Mouse (Mus musculus) CH12.LX (cell line): ENCODE data around the gene Far1. TPM values are rescaled to one million over a fixed set of nuclear protein-coding genes. Genes with fewer than 3 reads are reported as not detected.

ENCODE experiments used
- DNase-seq: peaks from one replicate; pipeline ENCODE4 v3.0.0-alpha.2; 2013; ENCODE audit errors: extremely low read depth
- H3K27ac ChIP-seq: 2 replicates; pipeline ENCODE4 v1.5.1; 2012; ENCODE audit warnings: low read depth, mild to moderate bottlenecking, control low read depth, moderate library complexity; ENCODE audit not compliant: insufficient read depth
- H3K27me3 ChIP-seq: replicated peaks from 2 replicates; pipeline ENCODE3; 2012; ENCODE audit warnings: inconsistent platforms
- H3K36me3 ChIP-seq, 2 experiments: replicated peaks in 1 of 2; 2 replicates each; pipeline versions ENCODE3 to v1.6.1; 2012; ENCODE audit warnings: inconsistent platforms in 1 of 2, low read length in 1 of 2, mild to moderate bottlenecking in 1 of 2, mixed read lengths in 1 of 2, moderate library complexity in 1 of 2; ENCODE audit not compliant: control insufficient read depth in 1 of 2, insufficient read depth in 1 of 2
- H3K4me1 ChIP-seq, 2 experiments: 2 replicates each; pipeline ENCODE4 v1.6.1; 2012; ENCODE audit warnings: inconsistent platforms in 1 of 2, moderate library complexity in 1 of 2; ENCODE audit not compliant: insufficient read depth in 2 of 2, control insufficient read depth in 1 of 2
- H3K4me2 ChIP-seq: 2 replicates; pipeline ENCODE4 v1.6.1; 2012; ENCODE audit warnings: low read depth, mild to moderate bottlenecking, control low read depth; ENCODE audit not compliant: poor library complexity, insufficient read depth, severe bottlenecking
- H3K4me3 ChIP-seq, 3 experiments: fragments of 150-350 bp in 1 of 3; sonication (generic) in 1 of 3; replicated peaks in 1 of 3; 2 replicates each; pipeline versions ENCODE3 to v1.5.1; 2011 to 2012; ENCODE audit warnings: low read depth in 2 of 3, low read length in 2 of 3, mild to moderate bottlenecking in 2 of 3, moderate library complexity in 2 of 3, control low read depth in 1 of 3, improper control_type of control experiment in 1 of 3, inconsistent platforms in 1 of 3, mixed read lengths in 1 of 3; ENCODE audit not compliant: poor library complexity in 1 of 3
- H3K79me2 ChIP-seq: replicated peaks from 2 replicates; pipeline ENCODE4 v1.6.1; 2012; ENCODE audit warnings: mild to moderate bottlenecking, moderate library complexity; ENCODE audit not compliant: control insufficient read depth, poor library complexity, insufficient read depth, severe bottlenecking; ENCODE audit errors: extremely low read depth
- H3K9ac ChIP-seq: 2 replicates; pipeline ENCODE4 v1.6.1; 2012; ENCODE audit warnings: low read depth, mild to moderate bottlenecking, control low read depth, moderate library complexity; ENCODE audit not compliant: insufficient read depth
- H3K9me3 ChIP-seq: replicated peaks from 2 replicates; pipeline ENCODE3; 2012; ENCODE audit warnings: low read length, inconsistent platforms, mixed read lengths
- CTCF ChIP-seq, 2 experiments: IDR thresholded peaks in 1 of 2; conservative IDR thresholded peaks in 1 of 2; 2 replicates each; pipeline ENCODE4 v1.5.1; 2011 to 2012; ENCODE audit warnings: low read depth in 2 of 2, low read length in 2 of 2, improper control_type of control experiment in 1 of 2, inconsistent platforms in 1 of 2, mild to moderate bottlenecking in 1 of 2, moderate library complexity in 1 of 2
- E2F4 ChIP-seq: IDR thresholded peaks from 2 replicates; pipeline ENCODE4 v1.6.1; 2011; ENCODE audit warnings: low read depth, low read length, improper control_type of control experiment; ENCODE audit not compliant: insufficient replicate concordance
- ELF1 ChIP-seq: IDR thresholded peaks from 2 replicates; pipeline ENCODE4 v1.6.1; 2014; ENCODE audit warnings: low read depth, mild to moderate bottlenecking, inconsistent platforms, low read length, improper control_type of control experiment
- EP300 ChIP-seq: IDR thresholded peaks from 2 replicates; pipeline ENCODE4 v1.6.1; 2011; ENCODE audit warnings: low read length, improper control_type of control experiment
- GABPA ChIP-seq: IDR thresholded peaks from 2 replicates; pipeline ENCODE4 v1.6.1; 2012; ENCODE audit warnings: low read depth, low read length, improper control_type of control experiment, inconsistent platforms; ENCODE audit not compliant: insufficient replicate concordance
- HCFC1 ChIP-seq: IDR thresholded peaks from 2 replicates; pipeline ENCODE4 v1.6.1; 2012; ENCODE audit warnings: low read depth, mild to moderate bottlenecking, inconsistent platforms, low read length, improper control_type of control experiment
- JUN ChIP-seq: IDR thresholded peaks from 2 replicates; pipeline ENCODE4 v1.6.1; 2011; ENCODE audit warnings: low read depth, mild to moderate bottlenecking, low read length, improper control_type of control experiment, moderate library complexity; ENCODE audit not compliant: insufficient read depth
- MAFK ChIP-seq: IDR thresholded peaks from 2 replicates; pipeline ENCODE4 v1.6.1; 2011; ENCODE audit warnings: low read length, improper control_type of control experiment; ENCODE audit not compliant: insufficient replicate concordance
- MXI1 ChIP-seq: IDR thresholded peaks from 2 replicates; pipeline ENCODE4 v1.6.1; 2011; ENCODE audit warnings: mild to moderate bottlenecking, low read depth, low read length, improper control_type of control experiment
- MYC ChIP-seq: IDR thresholded peaks from 2 replicates; pipeline ENCODE4 v1.6.1; 2011; ENCODE audit warnings: low read depth, mild to moderate bottlenecking, improper control_type of control experiment, low read length
- NELFE ChIP-seq: IDR thresholded peaks from 2 replicates; pipeline ENCODE4 v1.6.1; 2011; ENCODE audit warnings: low read depth, low read length, improper control_type of control experiment
- PAX5 ChIP-seq: IDR thresholded peaks from 2 replicates; pipeline ENCODE4 v1.6.1; 2012; ENCODE audit warnings: low read length, inconsistent platforms, mixed read lengths
- POLR2A ChIP-seq: IDR thresholded peaks from 2 replicates; pipeline ENCODE4 v1.6.1; 2011; ENCODE audit warnings: low read depth, mild to moderate bottlenecking, improper control_type of control experiment, low read length
- POLR2AphosphoS2 ChIP-seq: IDR thresholded peaks from 2 replicates; pipeline ENCODE4 v1.6.1; 2011; ENCODE audit warnings: low read depth, low read length, improper control_type of control experiment
- RAD21 ChIP-seq: IDR thresholded peaks from 2 replicates; pipeline ENCODE4 v1.6.1; 2011; ENCODE audit warnings: low read depth, mild to moderate bottlenecking, low read length, improper control_type of control experiment, moderate library complexity
- RCOR1 ChIP-seq: conservative IDR thresholded peaks from 2 replicates; pipeline ENCODE4 v1.6.1; 2012; ENCODE audit warnings: low read depth, mild to moderate bottlenecking, inconsistent platforms, low read length, improper control_type of control experiment
- SIN3A ChIP-seq: IDR thresholded peaks from 2 replicates; pipeline ENCODE4 v1.6.1; 2012; ENCODE audit warnings: low read length, improper control_type of control experiment, inconsistent platforms
- SMC3 ChIP-seq: IDR thresholded peaks from 2 replicates; pipeline ENCODE4 v1.6.1; 2011; ENCODE audit warnings: low read depth, low read length, improper control_type of control experiment
- TCF12 ChIP-seq: IDR thresholded peaks from 2 replicates; pipeline ENCODE4 v1.6.1; 2014; ENCODE audit warnings: low read depth, mild to moderate bottlenecking, inconsistent platforms, low read length, improper control_type of control experiment
- USF2 ChIP-seq: conservative IDR thresholded peaks from 2 replicates; pipeline ENCODE4 v1.6.1; 2011; ENCODE audit warnings: low read depth, low read length, improper control_type of control experiment
- ZKSCAN1 ChIP-seq: IDR thresholded peaks from 2 replicates; pipeline ENCODE4 v1.6.1; 2012; ENCODE audit warnings: low read depth, inconsistent platforms, low read length, improper control_type of control experiment, borderline replicate concordance
- ZNF384 ChIP-seq: IDR thresholded peaks from 2 replicates; pipeline ENCODE4 v1.6.1; 2012; ENCODE audit warnings: low read depth, low read length, improper control_type of control experiment, inconsistent platforms
- dilution Hi-C: fragments of 300-500 bp; cut with MboI; formaldehyde crosslinking; loops from 2 replicates; pipeline ENCODE4 v1.14.3; 2020; ENCODE audit warnings: low sequenced_read_pairs; ENCODE audit not compliant: extremely low pct_unique_long_range_greater_than_20kb, extremely low pct_ligation_motif_present
- in situ Hi-C: fragments of 300-500 bp; cut with MboI; formaldehyde crosslinking; loops from 3 replicates; pipeline ENCODE4 v1.14.3; 2019; ENCODE audit warnings: low sequenced_read_pairs, low pct_ligation_motif_present, low pct_unique_long_range_greater_than_20kb, mixed read lengths
- polyA plus RNA-seq: library from polyadenylated mRNA; unstranded; fragments of >175 nt; gene quantifications from 2 replicates; pipeline ENCODE4 v1.2.1, GENCODE M21; 2012; ENCODE audit warnings: low read depth; ENCODE audit not compliant: insufficient read length
- total RNA-seq, 2 experiments: library from RNA; depleted of rRNA; stranded (reverse); fragments of 300-350 nt in 1 of 2; fragments of >200 nt in 1 of 2; gene quantifications; 2 replicates each; pipeline ENCODE4 v1.2.3; 2012 to 2014

The Far1 gene
- total and polyA plus RNA-seq, 3 experiments = 73.4 to 170 (median 97.3) TPM

- TF ChIP-seq JUN = no peak
- TF ChIP-seq EP300 = no peak
- no peak for TF ChIP-seq MAFK
- TF ChIP-seq ZNF384 = no peak
- no peak for TF ChIP-seq RCOR1
- TF ChIP-seq MXI1 = no peak
- TF ChIP-seq USF2 = no peak
- TF ChIP-seq NELFE = no peak
- TF ChIP-seq POLR2A = no peak
- no peak for TF ChIP-seq E2F4
- TF ChIP-seq, all 38 proteins: peak for 0
- H3K9me3 ChIP-seq = no peaks in the 10 kb centered on the region
- H3K4me3 ChIP-seq = no peak overlapping the region
- H3K4me2 ChIP-seq = no peak overlapping the region
- DNase-seq = no peak
- no peak overlapping the region for H3K27ac ChIP-seq
- no peaks in the 10 kb centered on the region for H3K36me3 ChIP-seq
- dilution Hi-C loops (no loop called here), in situ Hi-C loops (no loop called here)
- peaks cover 2 to 20% of the 10 kb centered on the region in 2 experiments; a peak in 2 of 4 replicates for H3K4me1 ChIP-seq
- H3K79me2 ChIP-seq = no peaks in the 10 kb centered on the region
- H3K9ac ChIP-seq = no peak overlapping the region
- H3K27me3 ChIP-seq = no peaks in the 10 kb centered on the region
These were observed 15.2 kb upstream of the Far1 start for GRCm38 (mm10) chr7:113498413-113498812.

GRCm38 (mm10) chr7:113499821-113500220 lies 13.8 kb upstream of the Far1 start:
- Histone ChIP-seq H3K27me3 (no peaks in the 10 kb centered on the region), H3K9ac (no peak overlapping the region), H3K27ac (no peak overlapping the region), H3K79me2 (no peaks in the 10 kb centered on the region), H3K4me2 (no peak overlapping the region), H3K36me3 (no peaks in the 10 kb centered on the region), H3K9me3 (no peaks in the 10 kb centered on the region), H3K4me1 (peaks cover 6 to 33% of the 10 kb centered on the region in 2 experiments), H3K4me3 (no peak overlapping the region)
- in situ Hi-C loops = no loop called here
- dilution Hi-C loops = no loop called here
- no peak for TF ChIP-seq POLR2A
- no peak for TF ChIP-seq POLR2AphosphoS2
- no peak for TF ChIP-seq CTCF (conservative IDR thresholded peaks at IDR 0.05 in 1 of 2, IDR thresholded peaks at IDR 0.05 in 1 of 2; ENCODE audit: low read depth in 2 of 2, low read length in 2 of 2)
- TF ChIP-seq NELFE = no peak
- no peak for TF ChIP-seq MYC
- TF ChIP-seq SIN3A = no peak
- no peak for TF ChIP-seq EP300
- TF ChIP-seq ZKSCAN1 = no peak
- no peak for TF ChIP-seq SMC3
- TF ChIP-seq ELF1 = no peak
- no peak for TF ChIP-seq PAX5
- no peak for TF ChIP-seq JUN
- TF ChIP-seq MAFK = no peak
- no peak for TF ChIP-seq RAD21
- no peak for TF ChIP-seq HCFC1
- TF ChIP-seq GABPA = no peak
- no peak for TF ChIP-seq TCF12
- DNase-seq = no peak
